Mouse (Mus musculus): ENCODE data around the gene Krt79. TPM values are rescaled to one million over a fixed set of nuclear protein-coding genes. Genes with fewer than 3 reads are reported as not detected.

The Krt79 gene
- total RNA-seq (2014; rRNA removed; ENCODE audit: low replicate concordance) (not detected in 2 replicates), polyA plus RNA-seq (2015; fragmentation: Nextera tagmentation; extraction: Ambion mirVana) (0.31 and 0.44 TPM in 2 replicates)

DNA sequence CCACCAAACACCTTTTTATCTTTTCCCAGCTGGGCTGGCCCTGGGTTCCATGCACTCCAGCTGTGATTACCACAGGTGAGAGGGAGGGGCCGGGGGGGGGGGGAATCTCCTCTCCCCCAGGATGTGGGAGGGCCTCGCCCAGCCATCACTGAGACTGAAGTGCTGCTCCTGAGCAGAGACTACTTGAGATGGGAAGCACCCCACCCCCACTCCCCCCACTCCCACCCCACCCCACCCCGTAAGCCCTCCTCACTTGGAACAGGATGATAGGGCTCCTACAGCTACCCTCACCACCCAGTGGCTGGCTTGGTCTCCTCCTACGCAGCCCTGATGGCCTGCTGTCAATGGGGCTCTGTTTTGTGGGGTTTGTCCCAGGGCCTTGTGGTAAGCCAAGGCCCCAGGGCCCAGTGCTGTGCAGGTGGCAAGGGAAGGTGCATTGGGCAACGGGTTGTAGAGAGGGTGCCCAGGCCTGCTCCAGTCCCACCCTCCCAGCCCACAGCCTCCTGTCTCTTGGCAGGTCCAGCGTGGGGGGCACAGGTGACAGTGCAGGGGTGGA, at the start of gene Krt79:
TSS of gene Krt79 (minus strand) at position 51 of the 556 bp plus-strand sequence.
- Histone ChIP-seq H3K4me1 (ENCODE audit: control insufficient read depth, insufficient read depth) (no peaks in the 10 kb centered on the region), H3K9me3 (replicated peaks; ENCODE audit: control insufficient read depth, low read length) (no peaks in the 10 kb centered on the region), H3K4me2 (ENCODE audit: low read depth, low read length) (no peak within 1 kb of the TSS), H3K27me3 (ENCODE audit: control insufficient read depth, insufficient read depth, low read length) (0 out of 2 replicates have a peak, but pooled peaks cover 10% of the 10 kb centered on the region), H3K27ac (ENCODE audit: low read depth) (no peak within 1 kb of the TSS), H3K9ac (replicated peaks; ENCODE audit: low read depth, low read length) (no peak within 1 kb of the TSS), H3K36me3 (replicated peaks; ENCODE audit: control insufficient read depth, insufficient read depth, low read length) (no peaks in the 10 kb centered on the region), H3K4me3 (ENCODE audit: low read depth, low read length) (no peak within 1 kb of the TSS)
- 72% methylated on average over 6 of the region's 6 CpGs for WGBS
- TF ChIP-seq CTCF (IDR thresholded peaks at IDR 0.05; ENCODE audit: low read depth) (no peak), EP300 (IDR thresholded peaks at IDR 0.05; ENCODE audit: low read depth) (no peak)
- ATAC-seq (ENCODE audit: insufficient read depth, low read depth) (no peak), DNase-seq (ENCODE audit: low spot score) (no peak)

DNA sequence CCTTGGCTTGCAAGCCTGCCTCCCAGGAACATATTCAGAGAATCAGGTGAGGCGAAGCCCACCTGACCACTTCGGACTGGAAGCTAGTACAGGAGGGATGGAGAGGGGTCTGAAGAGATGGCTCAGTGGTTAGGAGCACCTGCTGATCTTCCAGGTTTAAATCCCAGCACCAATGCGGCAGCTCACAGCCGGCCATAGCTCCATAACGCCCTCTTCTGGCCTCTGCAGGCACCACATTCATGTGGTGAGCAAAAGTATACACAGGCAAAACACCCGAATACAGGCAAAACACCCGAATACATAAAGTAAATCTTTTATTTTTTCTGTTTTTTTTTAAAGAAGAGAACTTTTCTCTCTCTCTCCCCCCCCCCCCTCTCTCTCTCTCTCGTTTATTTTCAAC, 48.6 kb upstream of the Krt79 start:
- H3K27ac ChIP-seq (ENCODE audit: low read depth) = no peak overlapping the region
- 64% methylated on average over 8 of the region's 8 CpGs for WGBS
- no peak for ATAC-seq (ENCODE audit: insufficient read depth, low read depth)
- TF ChIP-seq EP300 (IDR thresholded peaks at IDR 0.05; ENCODE audit: low read depth) (no peak), CTCF (IDR thresholded peaks at IDR 0.05; ENCODE audit: low read depth) (no peak)
- no peak overlapping the region for H3K4me3 ChIP-seq (ENCODE audit: low read depth, low read length)
- H3K4me2 ChIP-seq (ENCODE audit: low read depth, low read length) = no peak overlapping the region
- H3K27me3 ChIP-seq (ENCODE audit: control insufficient read depth, insufficient read depth, low read length) = no peaks in the 10 kb centered on the region
- H3K9me3 ChIP-seq (replicated peaks; ENCODE audit: control insufficient read depth, low read length) = no peaks in the 10 kb centered on the region
- DNase-seq (ENCODE audit: low spot score) = no peak
- no peak overlapping the region for H3K9ac ChIP-seq (replicated peaks; ENCODE audit: low read depth, low read length)
- no peaks in the 10 kb centered on the region for H3K36me3 ChIP-seq (replicated peaks; ENCODE audit: control insufficient read depth, insufficient read depth, low read length)
- H3K4me1 ChIP-seq (ENCODE audit: control insufficient read depth, insufficient read depth) = no peaks in the 10 kb centered on the region

DNA sequence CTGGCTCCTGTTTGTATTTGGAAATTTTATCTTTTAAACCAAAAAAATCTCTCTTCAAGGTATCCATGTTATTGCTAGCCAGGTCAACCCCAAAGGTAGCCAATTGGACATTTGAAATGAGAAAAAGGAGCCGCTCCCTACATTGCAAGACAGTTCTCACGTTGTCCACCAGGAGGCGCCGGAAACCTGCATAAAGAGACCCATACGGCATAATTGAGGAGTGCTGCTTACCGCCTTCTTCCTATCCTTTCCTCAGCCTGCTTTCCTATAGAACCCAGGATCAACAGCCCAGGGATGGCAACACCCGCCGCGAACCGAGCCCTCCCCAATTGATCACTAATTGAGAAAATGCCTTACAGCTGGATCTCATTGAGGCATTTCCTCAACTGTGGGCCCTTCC, 48.0 kb upstream of the Krt79 start:
- under 1% methylated on average over 10 of the region's 10 CpGs for WGBS
- DNase-seq (ENCODE audit: low spot score) = peak; percentile 68
- Histone ChIP-seq H3K9ac (replicated peaks; ENCODE audit: low read depth, low read length) (no peak overlapping the region), H3K27ac (ENCODE audit: low read depth) (no peak overlapping the region), H3K4me1 (ENCODE audit: control insufficient read depth, insufficient read depth) (no peaks in the 10 kb centered on the region), H3K4me3 (ENCODE audit: low read depth, low read length) (no peak overlapping the region), H3K4me2 (ENCODE audit: low read depth, low read length) (no peak overlapping the region), H3K27me3 (ENCODE audit: control insufficient read depth, insufficient read depth, low read length) (no peaks in the 10 kb centered on the region), H3K9me3 (replicated peaks; ENCODE audit: control insufficient read depth, low read length) (no peaks in the 10 kb centered on the region), H3K36me3 (replicated peaks; ENCODE audit: control insufficient read depth, insufficient read depth, low read length) (no peaks in the 10 kb centered on the region)
- TF ChIP-seq CTCF (IDR thresholded peaks at IDR 0.05; ENCODE audit: low read depth) = peak; percentile 92
- no peak for TF ChIP-seq EP300 (IDR thresholded peaks at IDR 0.05; ENCODE audit: low read depth)
- peak; percentile 44; the same call in 1 of the 2 replicates for ATAC-seq (ENCODE audit: insufficient read depth, low read depth)

DNA sequence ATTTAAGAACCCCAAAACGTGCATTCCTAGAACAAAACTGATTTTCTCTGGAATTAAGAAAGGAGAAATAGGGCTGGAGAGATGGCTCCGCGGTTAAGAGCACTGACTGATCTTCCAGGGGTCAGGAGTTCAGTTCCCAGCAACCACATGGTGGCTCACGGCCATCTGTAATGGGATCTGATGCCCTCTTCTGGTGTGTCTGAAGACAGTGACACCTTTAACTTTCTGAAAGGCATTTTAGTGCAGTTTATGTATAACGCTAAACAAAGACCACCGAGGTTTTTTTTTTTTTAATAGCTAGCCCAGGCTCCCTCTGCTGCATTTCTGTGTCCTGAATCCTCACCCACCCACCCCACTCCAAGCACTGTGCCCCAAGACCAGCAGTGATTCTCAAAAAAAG, 44.6 kb upstream of the Krt79 start:
- Histone ChIP-seq H3K27ac (ENCODE audit: low read depth) (no peak overlapping the region), H3K9ac (replicated peaks; ENCODE audit: low read depth, low read length) (no peak overlapping the region), H3K4me1 (ENCODE audit: control insufficient read depth, insufficient read depth) (no peaks in the 10 kb centered on the region), H3K9me3 (replicated peaks; ENCODE audit: control insufficient read depth, low read length) (no peaks in the 10 kb centered on the region), H3K4me2 (ENCODE audit: low read depth, low read length) (no peak overlapping the region), H3K27me3 (ENCODE audit: control insufficient read depth, insufficient read depth, low read length) (no peaks in the 10 kb centered on the region), H3K36me3 (replicated peaks; ENCODE audit: control insufficient read depth, insufficient read depth, low read length) (no peaks in the 10 kb centered on the region), H3K4me3 (ENCODE audit: low read depth, low read length) (no peak overlapping the region)
- DNase-seq (ENCODE audit: low spot score) (no peak), ATAC-seq (ENCODE audit: insufficient read depth, low read depth) (no peak)
- no peak for TF ChIP-seq EP300 (IDR thresholded peaks at IDR 0.05; ENCODE audit: low read depth)
- TF ChIP-seq CTCF (IDR thresholded peaks at IDR 0.05; ENCODE audit: low read depth) = no peak
- 17% methylated on average over 6 of the region's 6 CpGs for WGBS

DNA sequence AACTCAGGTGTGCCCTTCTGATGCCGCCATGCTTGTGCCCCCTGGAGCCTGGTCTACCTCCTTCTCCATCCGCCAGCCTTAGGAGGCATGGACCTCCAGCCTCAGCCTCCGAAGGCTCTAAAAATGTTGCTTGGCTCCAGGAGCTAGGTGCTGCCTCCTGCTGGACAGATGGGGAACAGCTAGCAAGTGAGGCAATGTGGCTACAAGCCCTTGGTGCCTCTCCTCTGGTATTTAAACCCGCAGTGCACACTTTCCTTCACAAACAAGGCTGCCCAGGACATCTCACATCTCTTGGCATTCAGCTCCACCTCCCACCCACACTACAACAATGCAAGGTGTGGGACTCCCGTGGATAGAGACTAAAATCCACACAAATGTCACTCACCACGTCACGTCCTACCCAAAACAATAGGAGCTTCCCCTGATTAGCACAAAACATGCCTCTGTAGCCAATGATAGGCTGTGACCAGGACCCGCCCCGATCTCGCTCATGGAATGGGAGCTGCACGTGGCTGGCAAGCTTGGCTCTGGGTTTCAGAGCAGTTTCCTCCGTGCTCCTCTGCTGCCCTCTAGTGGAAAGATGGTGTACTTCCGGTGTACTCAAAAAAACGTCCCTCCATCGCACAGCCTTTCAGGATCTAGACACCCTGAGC, 44.0 kb upstream of the Krt79 start:
- Histone ChIP-seq H3K9ac (replicated peaks; ENCODE audit: low read depth, low read length) (no peak overlapping the region), H3K27me3 (ENCODE audit: control insufficient read depth, insufficient read depth, low read length) (no peaks in the 10 kb centered on the region), H3K27ac (ENCODE audit: low read depth) (peak overlapping the region; percentile 56), H3K9me3 (replicated peaks; ENCODE audit: control insufficient read depth, low read length) (no peaks in the 10 kb centered on the region), H3K4me1 (ENCODE audit: control insufficient read depth, insufficient read depth) (no peaks in the 10 kb centered on the region), H3K36me3 (replicated peaks; ENCODE audit: control insufficient read depth, insufficient read depth, low read length) (no peaks in the 10 kb centered on the region), H3K4me2 (ENCODE audit: low read depth, low read length) (peak overlapping the region; percentile 41), H3K4me3 (ENCODE audit: low read depth, low read length) (no peak overlapping the region)
- 4% methylated on average over 15 of the region's 15 CpGs for WGBS
- peak; percentile 96 for ATAC-seq (ENCODE audit: insufficient read depth, low read depth)
- peak; percentile 81; the same call in 1 of the 2 replicates for TF ChIP-seq EP300 (IDR thresholded peaks at IDR 0.05; ENCODE audit: low read depth)
- TF ChIP-seq CTCF (IDR thresholded peaks at IDR 0.05; ENCODE audit: low read depth) = peak; percentile 97
- DNase-seq (ENCODE audit: low spot score) = peak; percentile 96
